ENCODE assay signal across 8 mouse cellular contexts in genomic region chr7:63851841-63852533, GRCm38 (mm10).
DNase-seq lines count a peak whose midpoint lies in the region; ATAC-seq and TF ChIP-seq lines count a peak whose summit lies in the region.

No protein-coding gene starts in this region.

- DNase-seq in frontal cortex, postnatal 10 days (ENCODE audit: low spot score in 2 of 2) = no peak
- DNase-seq in urinary bladder, adult 2 months (ENCODE audit: low spot score) = peak; percentile 38
- no peak for DNase-seq in urinary bladder, postnatal 4 days (ENCODE audit: low spot score in 2 of 2)
- peak; percentile 19 for DNase-seq in lung, embryonic 14.5 days
- no peak for DNase-seq in adipocyte (ENCODE audit: low spot score)
- no peak for DNase-seq in c-Kit-positive CD71-positive TER-119-positive erythroid progenitor cells, embryonic 14.5 days (ENCODE audit: low spot score)

- peak; percentile 92 for ATAC-seq in frontal cortex, adult (ENCODE audit: low TSS enrichment)
- peak; percentile 79 for ATAC-seq in intestine, embryonic 16.5 days
- ATAC-seq in lung, embryonic 14.5 days (ENCODE audit: insufficient read depth) = no peak

- no peaks in the 10 kb centered on the region for H3K36me3 ChIP-seq in intestine, embryonic 16.5 days (ENCODE audit: control insufficient read depth, insufficient read depth, low read length)
- H3K36me3 ChIP-seq in lung, embryonic 14.5 days (ENCODE audit: insufficient read depth) = no peaks in the 10 kb centered on the region

- WGBS in intestine, embryonic 16.5 days = 48% methylated on average over 7 of the region's 7 CpGs
- WGBS in lung, embryonic 14.5 days = 51% methylated on average over 7 of the region's 7 CpGs

- no peaks in the 10 kb centered on the region for H3K9me3 ChIP-seq in intestine, embryonic 16.5 days (ENCODE audit: control insufficient read depth, low read length)
- H3K9me3 ChIP-seq in lung, embryonic 14.5 days (ENCODE audit: low read depth, low read length) = no peaks in the 10 kb centered on the region

- no peak overlapping the region for H3K4me3 ChIP-seq in intestine, embryonic 16.5 days (ENCODE audit: low read length)
- H3K4me3 ChIP-seq in lung, embryonic 14.5 days (ENCODE audit: low read depth, low read length) = no peak overlapping the region

- no peak overlapping the region for H3K4me2 ChIP-seq in intestine, embryonic 16.5 days (ENCODE audit: low read depth, low read length)
- no peak overlapping the region for H3K4me2 ChIP-seq in lung, embryonic 14.5 days

- H3K27me3 ChIP-seq in intestine, embryonic 16.5 days (replicated peaks; ENCODE audit: control insufficient read depth, insufficient read depth, low read length) = no peaks in the 10 kb centered on the region
- no peaks in the 10 kb centered on the region for H3K27me3 ChIP-seq in lung, embryonic 14.5 days (ENCODE audit: insufficient read depth, low read length)

- H3K9ac ChIP-seq in intestine, embryonic 16.5 days (ENCODE audit: low read depth, low read length) = no peak overlapping the region
- no peak overlapping the region for H3K9ac ChIP-seq in lung, embryonic 14.5 days

- no peaks in the 10 kb centered on the region for H3K4me1 ChIP-seq in intestine, embryonic 16.5 days (ENCODE audit: control insufficient read depth, insufficient read depth, low read length)
- no peaks in the 10 kb centered on the region for H3K4me1 ChIP-seq in lung, embryonic 14.5 days (ENCODE audit: insufficient read depth)

- no peak overlapping the region for H3K27ac ChIP-seq in intestine, embryonic 16.5 days (ENCODE audit: low read length)
- no peak overlapping the region for H3K27ac ChIP-seq in lung, embryonic 14.5 days (ENCODE audit: low read depth)

- TF ChIP-seq CTCF in lung, embryonic 14.5 days (IDR thresholded peaks at IDR 0.05; ENCODE audit: low read depth) = peak; percentile 31

Comparison
In these comparisons a context has a peak if more than half of its experiments do, and no peak if none do; other contexts are left out.
1. DNase-seq: peak in urinary bladder, adult 2 months (single experiment) and lung, embryonic 14.5 days (single experiment); none in frontal cortex, postnatal 10 days (0 of 2), urinary bladder, postnatal 4 days (0 of 2), adipocyte (single experiment) and c-Kit-positive CD71-positive TER-119-positive erythroid progenitor cells, embryonic 14.5 days (single experiment).